Mouse (Mus musculus) embryonic facial prominence, embryonic 12.5 days (tissue): ENCODE results near the gene Il22ra2. TPM values are rescaled to one million over a fixed set of nuclear protein-coding genes. Genes with fewer than 3 reads are reported as not detected.
A peak's percentile ranks its signal among the peaks of the same experiment; 100 is the strongest.
"Not testable (repeated sequence)": the region's sequence is repeated elsewhere in the genome, so short reads cannot be mapped to it uniquely, and the experiment has no call there.

Experiments used
- ATAC-seq: fragments of 200-750 bp; cut with Nextera tagmentation; 2 replicates; pipeline ENCODE4 v1.8.0; 2017; ENCODE audit not compliant: insufficient number of reproducible peaks, insufficient read depth, low FRiP score, low TSS enrichment
- H3K27ac ChIP-seq: fragments of 300-500 bp; sonication (generic); 2 replicates; pipeline ENCODE4 v1.5.1; 2016; ENCODE audit warnings: mild to moderate bottlenecking
- H3K27me3 ChIP-seq: fragments of 300-500 bp; sonication (generic); 2 replicates; pipeline ENCODE4 v1.6.1; 2016; ENCODE audit warnings: mild to moderate bottlenecking, moderate library complexity
- H3K36me3 ChIP-seq: fragments of 300-500 bp; sonication (generic); 2 replicates; pipeline ENCODE4 v1.6.1; 2016; ENCODE audit warnings: mild to moderate bottlenecking
- H3K4me1 ChIP-seq: fragments of 300-500 bp; sonication (generic); 2 replicates; pipeline ENCODE4 v1.6.1; 2016
- H3K4me2 ChIP-seq: fragments of 300-500 bp; sonication (generic); replicated peaks from 2 replicates; pipeline ENCODE4 v1.6.1; 2016; ENCODE audit warnings: mild to moderate bottlenecking, moderate library complexity
- H3K4me3 ChIP-seq: fragments of 300-500 bp; sonication (generic); 2 replicates; pipeline ENCODE4 v1.5.1; 2016; ENCODE audit warnings: mild to moderate bottlenecking
- H3K9ac ChIP-seq: fragments of 300-500 bp; sonication (generic); 2 replicates; pipeline ENCODE4 v1.6.1; 2016; ENCODE audit warnings: mild to moderate bottlenecking, moderate library complexity
- H3K9me3 ChIP-seq: fragments of 300-500 bp; sonication (generic); 2 replicates; pipeline ENCODE4 v1.6.1; 2016; ENCODE audit warnings: mild to moderate bottlenecking, moderate library complexity
- WGBS: fragments of 180-500 bp; shearing (Covaris S2); methylation state at CpG from one replicate; pipeline ENCODE4 v1.1.7; 2016; 5-methylcytosine and 5-hydroxymethylcytosine counted together
- polyA plus RNA-seq: library from polyadenylated mRNA; unstranded; fragments of >200 nt; fragmentation: Nextera tagmentation; extraction: Ambion mirVana; gene quantifications from 2 replicates; pipeline ENCODE4 v1.2.1, GENCODE M21; 2016

The Il22ra2 gene
- polyA plus RNA-seq, 1 experiment from 2014 or later: not detected

GRCm38 (mm10) chr10:19589626-19590025, 32.2 kb upstream of the Il22ra2 start:
- no peak for ATAC-seq
- Histone ChIP-seq H3K4me2 (no peak overlapping the region), H3K9me3 (no peaks in the 10 kb centered on the region), H3K27ac (no peak overlapping the region), H3K9ac (no peak overlapping the region), H3K36me3 (no peaks in the 10 kb centered on the region), H3K4me3 (no peak overlapping the region), H3K4me1 (peaks cover 17% of the 10 kb centered on the region; the same call in 1 of the 2 replicates), H3K27me3 (no peaks in the 10 kb centered on the region)
- WGBS: 90% methylated on average over 12 of the region's 12 CpGs

- no peak overlapping the region for H3K9ac ChIP-seq
Measured at GRCm38 (mm10) chr10:19591286-19591640, 30.5 kb upstream of the Il22ra2 start.

GRCm38 (mm10) chr10:19591641-19592441, 30.0 kb upstream of the Il22ra2 start, which contains the start of gene Ifngr1:
Gene Ifngr1 (plus strand): TSS chr10:19591949.
- peak within 1 kb of the TSS; percentile 73 for H3K4me3 ChIP-seq
- H3K36me3 ChIP-seq: no peaks in the 10 kb centered on the region
- no peaks in the 10 kb centered on the region for H3K9me3 ChIP-seq
- no peaks in the 10 kb centered on the region for H3K27me3 ChIP-seq
- peak within 1 kb of the TSS; percentile 73 for H3K27ac ChIP-seq
- ATAC-seq: peak; percentile 99
- WGBS: under 1% methylated on average over 52 of the region's 52 CpGs
- H3K4me1 ChIP-seq: peaks cover 17% of the 10 kb centered on the region; the same call in 1 of the 2 replicates
- peak within 1 kb of the TSS; percentile 78 for H3K9ac ChIP-seq
- H3K4me2 ChIP-seq: peak within 1 kb of the TSS; percentile 64

More at GRCm38 (mm10) chr10:19591286-19591640, 30.5 kb upstream of the Il22ra2 start:
- peak overlapping the region; percentile 64 for H3K4me2 ChIP-seq
- WGBS: 29% methylated on average over 6 of the region's 6 CpGs
- peak overlapping the region; percentile 73 for H3K4me3 ChIP-seq
- H3K4me1 ChIP-seq: peaks cover 17% of the 10 kb centered on the region; the same call in 1 of the 2 replicates
- H3K27ac ChIP-seq: no peak overlapping the region
- H3K36me3 ChIP-seq: no peaks in the 10 kb centered on the region
- no peak; the same call in 1 of the 2 replicates for ATAC-seq
- no peaks in the 10 kb centered on the region for H3K9me3 ChIP-seq
- no peaks in the 10 kb centered on the region for H3K27me3 ChIP-seq

DNA sequence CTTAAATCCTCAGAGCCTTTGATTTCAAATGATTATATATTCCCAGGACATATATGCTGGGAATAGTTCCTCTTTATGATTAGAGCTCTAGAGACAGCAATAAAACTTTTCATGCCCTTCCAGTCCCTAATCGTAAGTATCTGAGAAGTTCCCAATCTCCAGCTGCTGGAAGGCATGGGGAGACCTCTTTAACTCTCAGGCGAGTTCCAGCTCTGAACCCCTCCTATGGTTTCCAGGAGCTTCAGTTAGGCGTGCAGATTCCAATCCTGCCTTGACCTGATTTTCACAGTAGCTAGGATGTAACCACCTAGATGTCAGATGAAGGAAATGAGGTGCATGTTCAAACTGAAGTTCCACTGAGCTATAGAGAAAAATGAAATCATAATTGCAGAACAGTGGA, 29.2 kb upstream of the Il22ra2 start:
- no peak for ATAC-seq
- Histone ChIP-seq H3K4me1 (peaks cover 17% of the 10 kb centered on the region; the same call in 1 of the 2 replicates), H3K4me3 (peak overlapping the region; percentile 73), H3K27me3 (no peaks in the 10 kb centered on the region), H3K27ac (no peak overlapping the region), H3K36me3 (no peaks in the 10 kb centered on the region; the same call in 1 of the 2 replicates), H3K9ac (peak overlapping the region; percentile 78), H3K9me3 (no peaks in the 10 kb centered on the region), H3K4me2 (peak overlapping the region; percentile 64)
- WGBS: 7% methylated on average over 3 of the region's 3 CpGs

GRCm38 (mm10) chr10:19593296-19593695, 28.5 kb upstream of the Il22ra2 start:
- H3K4me2 ChIP-seq: 0 out of 2 replicates have a peak overlapping the region, but pooled peaks have one; percentile 7

DNA sequence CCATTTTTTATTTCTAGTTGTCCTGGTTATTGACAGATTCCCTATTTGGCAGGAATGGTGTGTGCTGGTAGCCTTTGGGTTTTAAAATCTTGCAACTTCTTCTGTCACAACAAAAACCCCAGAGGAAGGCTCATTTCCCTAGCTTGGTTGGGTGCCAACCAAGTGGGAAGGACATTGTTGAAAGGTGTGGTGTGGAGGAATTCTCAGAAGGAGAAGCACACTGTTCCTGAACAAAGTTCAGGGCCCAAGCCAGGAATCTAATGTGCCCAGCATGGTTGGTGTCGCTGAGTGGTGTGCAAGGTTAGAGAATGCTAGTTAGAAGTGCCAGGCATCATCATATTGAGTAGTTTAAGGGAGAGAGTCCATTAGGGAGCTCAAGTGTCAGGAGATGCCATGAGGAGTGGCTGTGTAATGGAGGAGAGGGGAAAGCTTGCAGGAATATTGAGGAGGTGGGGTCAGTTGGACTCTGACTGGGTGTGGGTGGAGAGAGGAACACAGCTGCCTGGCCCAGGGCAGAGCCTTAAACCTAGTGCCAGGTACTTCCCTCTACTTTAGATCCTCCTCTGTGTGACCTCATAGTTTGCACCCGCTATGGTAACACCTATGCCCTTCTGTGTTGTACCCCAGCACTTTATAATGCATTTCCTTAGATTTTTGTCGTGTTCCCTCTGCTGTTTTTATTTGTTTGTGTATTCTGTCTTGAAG, 27.4 kb upstream of the Il22ra2 start:
- Histone ChIP-seq H3K27me3 (no peaks in the 10 kb centered on the region), H3K4me1 (peaks cover 17% of the 10 kb centered on the region; the same call in 1 of the 2 replicates), H3K9me3 (no peaks in the 10 kb centered on the region), H3K4me3 (no peak overlapping the region), H3K27ac (no peak overlapping the region), H3K4me2 (no peak overlapping the region), H3K9ac (no peak overlapping the region), H3K36me3 (peaks cover 7% of the 10 kb centered on the region)
- no peak for ATAC-seq
- whole genome bisulfite sequencing: 81% methylated on average over 3 of the region's 3 CpGs

More at GRCm38 (mm10) chr10:19593296-19593695, 28.5 kb upstream of the Il22ra2 start:
- 75% methylated on average over 3 of the region's 3 CpGs for WGBS
- Histone ChIP-seq H3K9ac (no peak overlapping the region), H3K4me1 (peaks cover 17% of the 10 kb centered on the region; the same call in 1 of the 2 replicates), H3K4me3 (no peak overlapping the region), H3K27ac (no peak overlapping the region), H3K27me3 (no peaks in the 10 kb centered on the region), H3K36me3 (no peaks in the 10 kb centered on the region; the same call in 1 of the 2 replicates), H3K9me3 (no peaks in the 10 kb centered on the region)
- no peak for ATAC-seq

- Histone ChIP-seq H3K9ac (no peak overlapping the region), H3K27ac (no peak overlapping the region), H3K4me1 (peaks cover 17% of the 10 kb centered on the region; the same call in 1 of the 2 replicates), H3K9me3 (0 out of 2 replicates have a peak, but pooled peaks cover 6% of the 10 kb centered on the region), H3K4me2 (no peak overlapping the region), H3K27me3 (no peaks in the 10 kb centered on the region), H3K4me3 (no peak overlapping the region), H3K36me3 (peaks cover 20% of the 10 kb centered on the region)
- 91% methylated on average over 4 of the region's 4 CpGs for WGBS
- no peak for ATAC-seq
Measured at GRCm38 (mm10) chr10:19596866-19597265, 24.9 kb upstream of the Il22ra2 start.

GRCm38 (mm10) chr10:19598091-19598490, 23.7 kb upstream of the Il22ra2 start:
- no peak overlapping the region for H3K4me3 ChIP-seq
- WGBS: 75% methylated on average over 11 of the region's 11 CpGs
- 0 out of 2 replicates have a peak, but pooled peaks cover 6% of the 10 kb centered on the region for H3K9me3 ChIP-seq
- H3K4me2 ChIP-seq: no peak overlapping the region
- peaks cover 11% of the 10 kb centered on the region; the same call in 1 of the 2 replicates for H3K4me1 ChIP-seq
- no peak for ATAC-seq
- no peak overlapping the region for H3K27ac ChIP-seq
- H3K9ac ChIP-seq: no peak overlapping the region
- peaks cover 31% of the 10 kb centered on the region for H3K36me3 ChIP-seq
- no peaks in the 10 kb centered on the region for H3K27me3 ChIP-seq

GRCm38 (mm10) chr10:19599331-19600092, 22.3 kb upstream of the Il22ra2 start:
- H3K36me3 ChIP-seq: peaks cover 41% of the 10 kb centered on the region
- H3K27ac ChIP-seq: no peak overlapping the region
- H3K4me2 ChIP-seq: no peak overlapping the region
- no peak for ATAC-seq
- no peak overlapping the region for H3K4me3 ChIP-seq
- no peak overlapping the region for H3K9ac ChIP-seq
- 83% methylated on average over 6 of the region's 6 CpGs for WGBS
- H3K27me3 ChIP-seq: no peaks in the 10 kb centered on the region
- 0 out of 2 replicates have a peak, but pooled peaks cover under 1% of the 10 kb centered on the region for H3K4me1 ChIP-seq
- 0 out of 2 replicates have a peak, but pooled peaks cover 6% of the 10 kb centered on the region for H3K9me3 ChIP-seq

DNA sequence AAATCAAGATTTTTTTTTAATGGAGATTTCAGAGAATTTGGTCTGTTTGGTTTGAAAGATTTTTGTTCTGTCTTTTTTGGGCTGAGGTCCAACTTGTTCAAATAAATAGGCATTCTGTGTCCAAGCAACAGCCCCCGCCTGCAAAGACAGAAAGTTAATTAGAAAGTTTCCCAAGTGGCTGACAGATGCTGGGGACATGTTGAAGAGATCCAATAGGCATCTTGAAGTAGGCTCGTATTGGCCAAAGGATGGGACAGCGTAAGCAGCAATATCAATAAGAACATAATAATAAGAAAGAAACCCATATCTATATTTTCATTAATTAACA, 21.7 kb upstream of the Il22ra2 start:
- Histone ChIP-seq H3K36me3 (peaks cover 46% of the 10 kb centered on the region), H3K27ac (no peak overlapping the region), H3K4me2 (no peak overlapping the region), H3K9me3 (0 out of 2 replicates have a peak, but pooled peaks cover 6% of the 10 kb centered on the region), H3K4me3 (no peak overlapping the region), H3K9ac (no peak overlapping the region), H3K27me3 (no peaks in the 10 kb centered on the region), H3K4me1 (no peaks in the 10 kb centered on the region)
- 80% methylated on average over 3 of the region's 3 CpGs for WGBS
- ATAC-seq: no peak

DNA sequence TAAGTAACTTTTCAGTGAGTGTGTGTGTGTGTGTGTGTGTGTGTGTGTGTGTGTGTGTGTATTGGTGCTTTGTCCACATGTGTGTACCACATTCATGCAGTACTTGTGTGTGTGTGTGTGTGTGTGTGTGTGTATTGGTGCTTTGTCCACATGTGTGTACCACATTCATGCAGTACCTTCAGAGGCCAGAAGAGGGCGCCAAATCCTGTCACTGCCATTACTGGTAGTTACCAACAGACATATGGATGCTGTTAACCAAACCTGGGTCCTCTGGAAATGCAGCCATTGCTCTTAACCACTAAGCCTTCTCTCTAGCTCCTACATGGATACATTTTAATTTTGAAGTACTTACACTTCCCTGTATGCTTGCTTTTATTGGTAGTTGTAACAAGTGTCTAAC, 20.3 kb upstream of the Il22ra2 start:
- not testable (repeated sequence) for H3K4me2 ChIP-seq, H3K27me3 ChIP-seq, H3K27ac ChIP-seq, H3K9me3 ChIP-seq, ATAC-seq, H3K4me1 ChIP-seq, H3K9ac ChIP-seq, H3K4me3 ChIP-seq
- H3K36me3 ChIP-seq: peaks cover 55% of the 10 kb centered on the region
- WGBS: 14% methylated on average over 1 of the region's 1 CpGs
